Mouse (Mus musculus) cerebral cortex, adult 2 months (tissue): ENCODE data around the gene Cacna1e.

Experiments used
- WGBS: fragments of 180-500 bp; shearing (Covaris S2); methylation state at CpG from one replicate; pipeline ENCODE4 v1.1.7; 2018; 5-methylcytosine and 5-hydroxymethylcytosine counted together

Gene Cacna1e

DNA sequence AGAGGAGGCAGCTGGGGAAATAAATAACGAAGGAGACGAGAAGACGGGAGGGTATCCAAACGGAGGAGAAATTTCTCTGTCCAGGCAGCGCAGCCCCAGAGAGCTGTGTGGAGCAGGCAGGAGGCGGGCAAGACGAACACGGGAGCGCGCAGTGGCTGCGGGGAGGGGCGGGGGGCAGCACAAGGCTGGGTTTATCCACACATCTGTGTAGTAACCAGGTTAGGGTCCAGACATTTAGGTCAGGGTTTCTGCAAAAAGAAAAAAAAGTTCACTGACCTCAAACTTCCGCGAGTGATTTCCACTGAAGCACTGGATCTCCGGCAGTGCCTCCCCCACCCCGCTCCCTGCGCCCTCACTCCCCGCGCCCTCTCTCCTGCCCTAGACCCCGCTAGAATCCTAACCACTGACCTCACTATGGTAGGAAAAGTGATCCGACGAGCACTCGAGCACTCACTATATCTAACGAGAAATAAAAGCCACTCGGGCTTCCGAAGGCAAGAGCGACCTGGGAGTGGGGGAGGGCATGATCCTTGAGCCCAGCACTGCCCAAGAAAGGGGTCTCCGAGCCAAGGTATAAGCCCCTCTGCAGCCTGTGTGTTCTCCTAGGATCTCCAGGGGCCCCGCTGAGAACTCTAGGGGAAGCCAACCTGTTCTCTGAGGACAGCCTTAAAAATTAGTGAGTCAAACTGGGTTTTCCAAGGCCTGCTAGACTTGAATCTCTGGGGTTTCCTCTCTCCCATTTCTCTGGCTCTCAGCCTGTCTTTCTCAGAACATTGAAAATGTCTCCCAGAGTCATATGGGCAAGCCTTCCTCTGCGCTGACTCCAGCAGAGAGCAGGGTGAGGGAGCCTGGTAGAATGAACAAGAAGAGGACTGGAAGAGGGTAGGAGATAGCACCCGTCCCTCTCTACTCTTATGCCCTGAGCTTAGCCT is at the start of gene Cacna1e:
Gene Cacna1e, minus strand, starts transcription at position 227 of the 932 bp plus-strand sequence.
- 11% methylated on average over 31 of the region's 31 CpGs for WGBS

DNA sequence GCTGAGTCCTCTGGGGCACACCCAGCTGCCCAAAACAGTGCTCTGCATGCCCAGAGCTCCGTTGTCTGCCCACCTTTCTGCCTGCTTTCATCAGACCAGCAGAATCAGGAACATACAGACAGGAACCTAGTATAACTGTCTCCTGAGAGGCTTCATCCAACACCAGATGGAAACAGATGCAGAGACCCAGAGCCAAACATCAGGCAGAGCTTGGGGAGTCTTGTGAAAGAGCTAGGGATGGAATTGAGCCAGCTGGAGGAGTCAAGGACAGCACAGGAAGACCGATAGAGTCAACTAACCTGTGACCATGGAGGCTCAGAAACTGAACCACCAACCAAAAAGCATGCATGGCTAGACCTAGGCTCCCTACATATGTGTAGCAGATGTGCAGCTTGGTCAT is 34.1 kb upstream of the Cacna1e start:
- 81% methylated on average over 2 of the region's 2 CpGs for WGBS

DNA sequence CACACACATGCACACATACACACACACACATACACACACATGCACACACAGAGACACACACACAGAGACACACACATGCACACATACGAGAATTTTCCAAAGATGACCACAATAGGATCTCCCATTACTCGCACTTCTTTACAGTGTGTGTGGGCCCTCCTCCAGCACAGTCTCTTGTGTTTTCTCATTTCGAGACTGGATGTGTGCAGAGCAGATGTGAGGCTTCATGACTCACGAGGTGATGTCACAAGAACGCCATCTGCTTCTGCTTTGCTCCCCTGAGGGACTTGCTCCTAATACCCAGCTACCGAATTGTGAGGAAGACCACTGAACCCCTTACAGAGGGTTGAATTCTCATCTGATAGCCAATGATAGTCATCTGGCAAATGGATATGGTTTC is 33.1 kb upstream of the Cacna1e start:
- 47% methylated on average over 6 of the region's 6 CpGs for WGBS

DNA sequence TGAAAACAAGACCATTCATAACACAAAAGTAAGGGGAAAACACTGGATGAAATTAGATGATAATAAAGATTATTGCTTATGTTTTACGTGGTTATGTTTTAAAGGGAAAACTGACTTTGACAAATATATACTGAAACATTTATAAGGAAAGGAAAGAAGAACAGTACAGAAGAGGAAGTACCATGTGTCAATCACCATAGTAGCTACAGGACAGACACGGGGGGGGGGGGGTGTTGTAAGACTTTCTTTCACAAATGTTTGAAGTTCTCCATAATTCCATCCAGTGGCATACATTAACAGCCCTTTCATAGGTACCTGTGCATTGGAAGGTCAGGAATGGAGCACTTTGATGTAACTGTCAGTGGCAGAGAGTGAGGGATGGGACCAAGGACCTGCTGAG is 25.3 kb upstream of the Cacna1e start:
- WGBS = 73% methylated on average over 2 of the region's 2 CpGs

DNA sequence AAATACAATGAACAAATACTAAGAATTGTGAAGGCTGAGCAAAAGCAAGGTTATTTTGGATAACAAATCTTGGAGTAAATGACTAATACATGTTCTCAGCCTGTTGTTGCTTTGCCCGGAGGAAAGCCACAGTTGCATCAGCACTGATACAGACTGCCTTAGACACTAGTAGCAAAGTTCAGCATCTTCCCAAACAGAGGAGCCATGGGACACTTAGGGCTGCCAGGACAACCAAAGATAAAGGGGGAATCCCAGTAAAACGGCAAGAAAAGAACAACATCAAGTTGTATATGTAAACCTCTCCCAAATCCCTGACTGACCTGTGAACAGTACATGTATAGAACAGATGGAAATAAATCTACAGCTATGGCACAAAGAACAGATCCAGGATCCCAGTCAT is 13.1 kb upstream of the Cacna1e start:
- 83% methylated on average over 2 of the region's 2 CpGs for WGBS

DNA sequence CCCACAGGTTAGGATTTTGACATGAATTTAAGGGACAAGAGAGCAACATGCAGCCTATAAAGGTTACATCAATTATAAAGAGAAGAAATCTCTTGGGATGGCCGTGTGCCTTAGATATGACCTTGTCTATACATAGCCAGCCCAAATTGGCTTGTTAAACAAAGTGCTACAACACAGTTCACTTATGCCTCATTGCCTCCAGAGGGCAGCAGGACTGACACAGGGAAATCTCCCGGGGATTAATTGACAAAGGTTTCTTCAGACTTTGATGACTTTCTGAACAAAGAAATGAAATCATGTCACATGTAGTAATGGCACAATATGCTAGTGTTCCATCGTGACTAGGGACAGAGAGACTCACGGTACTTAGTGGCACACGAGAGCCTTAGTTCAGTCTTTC is 5.9 kb upstream of the Cacna1e start:
- WGBS = 64% methylated on average over 5 of the region's 5 CpGs

DNA sequence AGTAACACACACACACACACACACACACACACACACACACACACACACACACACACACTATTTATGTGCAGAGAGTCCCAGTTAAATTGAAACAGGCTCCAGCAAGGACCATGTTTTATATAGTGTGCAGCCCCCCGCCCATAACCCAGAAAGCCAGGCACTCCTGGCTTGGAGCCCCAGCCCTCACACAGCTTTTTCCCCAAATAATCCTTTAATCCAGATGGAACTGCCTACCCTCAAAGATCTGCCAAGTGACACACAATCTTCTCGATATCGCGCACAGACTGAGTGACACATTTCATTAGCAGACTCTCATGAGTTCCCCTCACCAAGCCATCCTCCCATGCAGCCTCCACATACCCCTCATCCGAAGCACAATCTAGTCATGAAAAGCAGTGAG is 4.2 kb upstream of the Cacna1e start:
- WGBS = 52% methylated on average over 5 of the region's 5 CpGs

DNA sequence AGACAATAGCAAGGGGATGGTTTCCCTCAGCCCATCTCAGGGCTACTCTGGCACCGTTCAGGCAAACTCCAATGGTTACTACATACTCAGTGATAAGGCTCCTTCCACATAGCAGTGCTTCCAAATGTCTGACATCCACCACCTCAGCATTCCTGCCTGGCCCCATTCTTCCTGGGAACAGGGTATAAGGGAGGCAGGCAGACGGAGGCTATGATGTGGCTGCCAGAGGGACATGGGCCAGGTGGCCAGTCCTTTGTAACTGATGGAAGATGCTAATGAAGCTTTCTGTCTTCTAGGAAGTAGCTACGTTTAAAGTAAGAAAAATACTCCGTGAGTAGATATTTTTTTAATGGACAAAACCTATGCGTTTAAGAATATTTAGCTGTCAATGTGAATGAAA is 3.7 kb upstream of the Cacna1e start:
- 61% methylated on average over 5 of the region's 5 CpGs for WGBS

DNA sequence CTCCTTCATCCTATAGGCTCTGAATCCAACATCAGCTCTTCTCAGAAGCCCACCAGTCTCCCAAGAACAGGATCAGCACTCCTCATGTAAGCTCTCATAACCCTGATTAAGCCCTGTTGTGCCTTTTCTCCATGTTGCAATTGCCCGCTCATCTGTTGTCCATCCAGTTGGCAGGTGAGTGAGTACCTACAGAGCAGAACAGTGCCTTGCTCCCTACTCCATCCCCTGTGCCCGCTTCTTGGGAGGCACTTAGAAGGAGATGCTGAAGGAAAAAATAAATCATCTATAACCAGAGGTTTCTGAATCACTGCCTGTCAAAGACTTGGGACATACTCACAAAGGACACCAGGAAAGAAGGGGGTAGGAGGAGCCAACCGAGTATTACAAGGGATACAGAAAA is 3.2 kb upstream of the Cacna1e start:
- 90% methylated on average over 3 of the region's 3 CpGs for WGBS

DNA sequence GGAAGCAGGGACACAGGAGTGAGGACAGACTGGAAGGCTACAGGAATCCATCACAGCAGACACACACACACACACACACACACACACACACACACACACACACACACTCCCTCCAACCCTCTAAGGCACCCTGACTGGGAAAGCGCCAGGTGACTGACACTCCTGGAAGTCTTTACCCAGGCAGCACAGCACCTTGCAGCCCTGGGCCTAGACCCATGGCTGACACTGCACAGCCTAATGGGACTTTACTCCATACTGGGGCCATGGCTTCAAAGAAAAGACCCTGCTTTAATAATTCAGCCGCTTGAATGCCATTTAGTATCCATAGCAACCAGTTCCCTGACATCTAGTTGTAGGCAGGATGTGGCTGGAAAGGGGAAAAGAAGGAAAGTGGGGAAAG is 2.3 kb upstream of the Cacna1e start:
- WGBS = 70% methylated on average over 2 of the region's 2 CpGs

DNA sequence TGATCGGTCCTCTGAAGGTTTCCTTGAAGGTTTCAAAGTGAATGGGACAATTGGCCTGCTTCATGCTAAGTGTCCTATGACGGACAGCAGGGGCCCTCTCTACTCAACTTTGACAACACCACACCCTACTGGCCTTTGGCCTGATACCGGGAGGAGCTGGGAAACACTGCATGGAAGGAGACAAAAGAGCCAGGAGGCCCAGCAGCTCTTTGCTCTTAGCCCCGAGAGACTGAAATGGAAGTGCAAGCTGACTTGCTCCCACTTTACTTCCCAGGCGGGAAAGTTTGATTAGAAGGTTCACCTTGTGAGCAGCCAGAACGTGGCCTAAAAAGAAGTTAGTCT is 877 bp upstream of the Cacna1e start:
- WGBS = 74% methylated on average over 6 of the region's 6 CpGs

DNA sequence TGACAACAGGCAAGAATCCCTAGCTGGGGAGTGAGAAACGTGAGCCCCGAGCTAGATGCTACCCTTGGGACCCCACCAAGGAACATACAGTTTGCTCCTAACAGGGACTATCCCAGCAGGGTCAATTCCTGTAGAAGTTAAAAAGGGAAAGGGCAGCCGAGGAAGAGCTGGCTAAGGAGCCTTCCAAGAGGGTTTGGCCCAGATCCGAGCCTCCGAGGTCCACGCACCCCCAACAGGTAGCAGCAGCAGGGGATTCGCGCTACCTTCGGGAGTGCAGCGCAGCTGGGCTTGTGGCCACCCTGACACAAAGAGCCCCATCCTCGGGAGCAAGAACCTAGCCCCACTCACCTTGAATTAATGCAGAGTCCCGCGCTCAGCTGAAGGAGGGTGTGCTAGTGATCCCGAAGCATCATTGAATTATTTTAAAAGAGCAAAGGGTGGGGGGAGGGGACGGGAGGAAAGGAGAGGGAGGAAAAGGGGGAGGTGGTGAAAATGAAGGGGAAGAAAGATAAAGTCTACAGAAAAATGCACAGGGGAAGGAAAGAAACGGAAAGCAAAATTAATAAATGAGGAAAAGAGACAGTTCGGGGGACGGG is 607 bp downstream of the Cacna1e start:
- WGBS = 7% methylated on average over 18 of the region's 18 CpGs

DNA sequence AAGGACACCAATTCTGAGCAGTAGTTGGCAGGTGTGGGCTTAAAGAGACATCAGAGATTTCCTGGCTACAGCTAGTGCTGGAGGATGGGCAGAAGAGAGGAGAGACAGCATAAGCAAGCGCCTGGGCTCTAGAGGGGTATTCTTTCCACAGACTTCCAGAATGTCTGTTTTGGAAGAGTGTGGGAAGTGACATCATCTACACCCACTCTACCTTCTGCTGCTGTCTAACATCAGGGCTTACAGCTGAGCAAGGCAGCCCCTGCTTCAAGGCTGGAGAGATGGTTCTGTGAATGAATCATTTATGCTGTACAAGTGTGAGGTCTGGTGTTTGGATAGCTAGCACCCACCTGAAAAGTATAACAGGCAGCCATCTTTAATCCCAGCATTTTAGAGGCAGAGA is 18.3 kb downstream of the Cacna1e start:
- 24% methylated on average over 1 of the region's 1 CpGs for WGBS

DNA sequence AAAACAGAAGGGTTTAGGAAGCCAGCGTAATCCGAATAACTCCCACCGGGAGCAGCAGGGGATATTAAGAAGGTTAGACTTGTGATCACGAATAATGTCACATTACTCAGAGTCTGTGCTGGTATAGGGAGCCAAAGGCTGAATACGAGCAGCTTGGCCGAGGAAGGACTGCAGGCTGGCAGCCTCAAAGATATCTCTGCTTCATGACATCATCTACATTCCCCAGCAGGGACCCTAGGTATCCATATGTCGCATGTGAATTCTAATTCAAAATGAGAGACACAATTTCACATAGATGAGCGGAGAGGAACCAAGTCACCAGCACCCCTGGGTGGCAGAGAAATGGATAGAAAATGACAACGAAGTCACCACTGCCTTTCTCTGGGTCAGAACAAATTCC is 22.9 kb downstream of the Cacna1e start:
- WGBS = 73% methylated on average over 9 of the region's 9 CpGs

DNA sequence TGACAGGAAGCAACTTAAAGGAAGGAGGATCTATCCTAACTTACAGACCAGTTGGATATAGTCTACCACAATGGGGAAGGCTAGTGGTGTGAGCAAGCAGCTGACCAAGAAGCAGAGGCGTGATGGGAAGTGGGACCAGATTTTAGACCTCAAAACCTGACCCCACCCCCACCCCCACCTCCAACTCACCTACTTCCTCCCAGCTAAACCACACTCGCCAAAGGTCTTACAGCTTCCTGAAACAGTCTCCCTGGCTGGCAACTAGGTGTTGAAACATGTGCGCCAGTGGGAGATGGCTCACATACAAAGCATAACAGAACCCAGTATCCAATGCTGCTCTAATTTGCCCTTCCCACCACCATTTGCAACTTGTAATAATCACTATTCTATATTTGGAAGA is 29.7 kb downstream of the Cacna1e start:
- 81% methylated on average over 3 of the region's 3 CpGs for WGBS

DNA sequence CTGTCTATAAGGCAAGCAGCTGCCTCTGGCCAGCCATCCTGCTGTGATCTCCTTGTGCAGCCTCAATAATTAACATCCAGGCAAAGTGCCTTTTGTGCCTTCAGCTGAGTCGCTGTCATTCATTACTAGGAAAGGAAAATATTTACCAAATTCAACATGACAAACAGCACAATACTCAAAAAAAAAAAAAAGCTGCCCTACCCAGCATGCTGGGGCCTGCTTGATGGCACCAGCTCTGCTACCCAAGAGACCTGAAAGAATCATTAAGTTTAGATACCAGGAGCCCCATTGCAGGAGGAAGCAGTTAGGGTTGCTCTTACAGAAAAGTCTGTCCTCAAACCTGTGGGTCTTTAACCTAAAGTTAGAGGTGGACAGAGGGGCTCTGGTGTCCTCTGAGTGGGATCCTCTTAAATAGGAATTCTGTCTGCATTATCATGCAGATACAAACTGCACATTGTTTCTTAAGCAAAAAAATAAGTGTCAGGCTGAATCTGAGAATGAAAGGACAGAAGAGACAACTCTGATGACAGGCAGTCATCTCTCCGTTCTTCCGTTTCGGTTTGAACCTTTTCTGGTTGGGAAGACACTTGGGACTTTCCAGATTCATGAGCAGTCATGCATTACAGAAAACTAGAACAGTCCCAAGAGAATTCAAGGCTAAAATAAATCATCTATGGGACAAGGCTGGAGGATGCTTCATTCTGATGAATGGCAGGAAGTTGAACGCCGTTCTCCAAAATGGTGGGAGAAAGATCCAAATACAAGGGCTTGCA is 33.6 kb downstream of the Cacna1e start:
- 84% methylated on average over 6 of the region's 6 CpGs for WGBS

DNA sequence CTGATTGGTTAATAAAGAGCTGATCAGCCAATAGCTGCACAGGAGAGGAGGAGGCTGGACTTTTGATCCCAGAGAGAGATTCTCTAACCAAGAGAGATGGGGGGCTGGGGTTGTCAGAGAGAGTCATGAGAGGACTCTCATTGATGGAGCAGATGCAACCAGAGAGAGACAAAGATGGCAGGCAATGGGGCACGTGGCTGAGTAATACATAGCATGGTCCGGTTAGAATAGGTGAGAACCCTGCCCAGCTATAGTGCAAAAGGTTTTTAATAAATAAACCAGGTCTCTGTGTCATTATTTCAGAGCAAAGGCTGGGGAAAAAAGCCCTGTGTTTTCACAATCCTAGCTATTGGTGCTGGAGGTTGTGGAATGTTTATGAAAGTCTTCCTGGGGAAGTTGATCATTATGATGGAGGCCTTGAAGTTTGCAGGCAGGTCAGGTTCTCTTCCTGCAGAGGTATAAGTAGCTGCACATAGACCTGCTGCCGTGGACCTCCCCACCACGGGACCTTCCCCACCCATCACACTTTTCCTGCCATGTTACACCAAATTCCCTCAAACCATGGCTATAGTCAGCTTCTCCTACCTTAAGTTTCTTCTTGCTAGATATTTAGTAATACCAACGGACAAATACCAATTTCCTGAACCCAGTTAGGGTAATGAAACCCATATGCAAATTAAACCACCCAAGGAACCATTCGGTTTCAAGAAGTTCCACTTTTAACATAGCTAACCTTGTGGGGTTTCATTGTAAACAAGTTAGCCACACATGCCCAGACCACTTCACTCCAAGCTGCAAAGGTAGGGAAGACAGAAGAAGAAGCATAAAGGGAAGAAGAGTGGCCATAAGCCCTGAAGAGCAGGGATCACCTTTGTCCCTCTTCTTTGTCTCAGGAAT is 35.4 kb downstream of the Cacna1e start:
- WGBS = 80% methylated on average over 6 of the region's 6 CpGs

DNA sequence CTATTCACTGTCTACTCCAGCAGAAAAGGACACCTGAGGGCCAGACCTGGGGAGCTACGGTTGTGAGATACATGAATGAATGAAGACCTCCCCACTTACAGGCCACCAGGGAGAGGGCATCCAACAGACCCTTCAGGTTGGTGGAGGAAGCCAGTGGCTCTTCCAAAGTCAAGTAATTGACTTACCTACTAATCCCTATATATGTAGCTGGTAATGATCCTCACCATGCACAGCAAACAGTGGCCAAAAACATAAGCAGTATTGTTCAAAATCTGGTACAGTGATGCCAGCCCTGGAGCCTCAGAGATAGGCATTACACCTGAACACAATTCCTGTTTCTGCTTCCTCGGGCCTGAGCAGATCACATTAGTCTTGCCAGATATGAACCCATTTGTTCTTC is 37.4 kb downstream of the Cacna1e start:
- WGBS = 89% methylated on average over 2 of the region's 2 CpGs

DNA sequence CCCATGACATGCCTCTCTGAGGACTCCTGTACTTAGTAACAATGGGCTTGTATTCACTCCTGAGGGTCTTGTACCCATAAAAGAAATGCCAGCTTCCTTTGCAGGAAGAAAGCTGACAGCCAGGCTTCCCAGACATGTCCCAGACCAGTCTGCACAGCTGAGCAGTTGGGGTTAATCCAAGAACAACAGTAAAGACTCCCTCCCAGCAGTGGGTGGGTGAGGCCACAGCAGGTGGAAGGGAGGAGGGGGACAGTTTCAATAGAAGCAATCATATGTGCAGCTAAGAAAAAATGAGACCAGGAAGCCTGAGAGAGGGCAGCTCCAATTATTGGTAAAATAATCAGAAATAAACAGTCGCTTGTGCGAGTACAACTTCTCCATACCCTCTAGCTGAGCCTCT is 40.9 kb downstream of the Cacna1e start:
- WGBS = 80% methylated on average over 2 of the region's 2 CpGs

DNA sequence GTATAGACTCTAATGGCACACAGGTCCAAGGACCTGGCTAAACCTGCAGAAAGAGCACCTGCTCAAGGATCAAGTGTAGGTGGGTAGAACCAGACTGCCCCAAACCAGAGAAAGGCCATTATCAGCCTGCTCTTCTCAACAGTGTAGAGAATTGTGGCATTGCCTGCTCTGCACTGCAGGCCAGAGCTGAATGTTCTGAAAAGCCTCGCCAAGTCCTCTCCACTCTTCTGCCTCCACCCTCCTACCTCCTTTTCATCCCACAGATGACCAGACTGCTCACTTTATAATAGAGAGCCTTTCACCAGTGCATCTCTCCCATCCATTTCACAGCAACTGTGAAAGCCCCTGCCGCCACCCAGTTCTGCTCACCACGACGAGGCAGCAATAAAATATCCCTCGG is 42.0 kb downstream of the Cacna1e start:
- 79% methylated on average over 5 of the region's 5 CpGs for WGBS

DNA sequence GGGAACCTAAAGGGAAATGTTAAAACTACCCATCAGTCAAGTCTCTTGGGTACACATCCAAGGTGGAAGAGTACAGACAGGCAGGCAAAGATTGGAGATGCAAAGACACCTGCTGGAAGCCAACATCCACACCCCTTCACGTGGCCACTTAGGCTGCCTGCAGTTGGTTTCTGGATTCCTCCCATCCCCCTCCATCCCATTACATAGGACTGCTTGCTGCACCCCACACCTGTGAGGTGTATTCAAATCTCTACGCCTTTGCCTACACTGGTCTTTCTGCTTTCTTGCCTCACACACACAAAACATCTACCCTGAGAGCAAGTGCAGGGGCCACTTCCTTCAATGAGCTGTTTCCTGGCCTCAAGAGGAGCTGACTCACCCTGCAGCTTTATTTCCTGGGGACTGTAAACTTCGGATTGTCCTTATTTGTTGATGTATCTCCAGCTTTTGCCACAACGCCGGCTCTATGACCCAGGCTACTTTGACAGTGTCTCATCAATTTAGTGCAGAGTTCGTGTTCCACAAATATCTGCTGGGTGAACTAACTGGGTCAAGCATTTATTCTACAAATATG is 43.2 kb downstream of the Cacna1e start:
- WGBS = 75% methylated on average over 6 of the region's 6 CpGs
